Mouse (Mus musculus) C2C12 (cell line): ENCODE results near the gene Lingo4.

Experiments used
- CTCF ChIP-seq: IDR thresholded peaks from one replicate; pipeline ENCODE4 v1.5.1; 2011; ENCODE audit not compliant: control insufficient read depth, insufficient read depth, insufficient read length
- FOSL1 ChIP-seq: IDR thresholded peaks from one replicate; pipeline ENCODE4 v1.8.0; 2011; ENCODE audit warnings: mild to moderate bottlenecking, low read length; ENCODE audit not compliant: poor library complexity, insufficient read depth, severe bottlenecking
- USF1 ChIP-seq: IDR thresholded peaks from one replicate; pipeline ENCODE4 v1.6.1; 2011; ENCODE audit warnings: low read depth, mild to moderate bottlenecking, control low read depth, moderate library complexity

GRCm38 (mm10) chr3:94388047-94388446, 10.3 kb upstream of the Lingo4 start:
- TF ChIP-seq USF1 (no peak), CTCF (no peak), FOSL1 (no peak)
